Mouse (Mus musculus) myocyte (in vitro differentiated cells): ENCODE measurements around the gene Slc5a11.

Experiments used
- E2F4 ChIP-seq: IDR thresholded peaks from one replicate; pipeline ENCODE4 v1.6.1; 2011; ENCODE audit warnings: mild to moderate bottlenecking, control low read depth, moderate library complexity; ENCODE audit not compliant: insufficient read depth
- MYOD1 ChIP-seq, 3 experiments: IDR thresholded peaks; one replicate each; pipeline ENCODE4 v1.6.1; 2011; ENCODE audit warnings: control low read depth in 2 of 3, low read depth in 2 of 3, mild to moderate bottlenecking in 2 of 3, moderate library complexity in 1 of 3; ENCODE audit not compliant: insufficient read length in 2 of 3, control insufficient read depth in 1 of 3
- MYOG ChIP-seq, 3 experiments: IDR thresholded peaks; one replicate each; pipeline ENCODE4 v1.6.1; 2011; ENCODE audit warnings: control low read depth in 2 of 3, low read depth in 2 of 3, mild to moderate bottlenecking in 2 of 3; ENCODE audit not compliant: insufficient read length in 2 of 3, control insufficient read depth in 1 of 3, insufficient read depth in 1 of 3
- POLR2A ChIP-seq: IDR thresholded peaks from one replicate; pipeline ENCODE4 v1.6.1; 2011; ENCODE audit warnings: low read depth, mild to moderate bottlenecking, control low read depth, moderate library complexity; ENCODE audit not compliant: insufficient read length
- POLR2AphosphoS2 ChIP-seq: IDR thresholded peaks from one replicate; pipeline ENCODE4 v1.6.1; 2011; ENCODE audit warnings: low read depth, control low read depth; ENCODE audit not compliant: insufficient read length
- TCF12 ChIP-seq: IDR thresholded peaks from one replicate; pipeline ENCODE4 v1.6.1; 2011; ENCODE audit warnings: mild to moderate bottlenecking, control low read depth; ENCODE audit not compliant: poor library complexity, insufficient read depth, severe bottlenecking
- USF1 ChIP-seq: IDR thresholded peaks from one replicate; pipeline ENCODE4 v1.6.1; 2011; ENCODE audit warnings: low read depth, mild to moderate bottlenecking, control low read depth, moderate library complexity

- TF ChIP-seq MYOD1 (IDR thresholded peaks at IDR 0.05; ENCODE audit: control insufficient read depth in 1 of 3, insufficient read length in 2 of 3, low read depth in 2 of 3), result no peak
- no peak for TF ChIP-seq POLR2AphosphoS2
- TF ChIP-seq MYOG (IDR thresholded peaks at IDR 0.05; ENCODE audit: control insufficient read depth in 1 of 3, insufficient read depth in 1 of 3, insufficient read length in 2 of 3, low read depth in 2 of 3), result no peak
- TF ChIP-seq POLR2A, result no peak
- no peak for TF ChIP-seq USF1
- no peak for TF ChIP-seq E2F4
- TF ChIP-seq TCF12, result no peak
These were observed 558 bp downstream of the Slc5a11 start for GRCm38 (mm10) chr7:123215138-123215537.
